Comparison of ENCODE assay signal across 8 mouse cellular contexts in genomic region chr7:96718201-96719155, GRCm38 (mm10).
A peak's percentile ranks its signal among the peaks of the same experiment; 100 is the strongest.
DNase-seq lines count a peak whose midpoint lies in the region; ATAC-seq and TF ChIP-seq lines count a peak whose summit lies in the region.

No protein-coding gene starts in this region.

- no peak for TF ChIP-seq CTCF in stomach, postnatal 0 days (IDR thresholded peaks at IDR 0.05; ENCODE audit: low read depth)

- peaks cover 6% of the 10 kb centered on the region; the same call in 1 of the 2 replicates for H3K36me3 ChIP-seq in forebrain, embryonic 15.5 days
- H3K36me3 ChIP-seq in midbrain, embryonic 10.5 days: peaks cover 44% of the 10 kb centered on the region
- H3K36me3 ChIP-seq in stomach, postnatal 0 days (ENCODE audit: control insufficient read depth, insufficient read depth, low read length): no peaks in the 10 kb centered on the region

- no peaks in the 10 kb centered on the region for H3K9me3 ChIP-seq in forebrain, embryonic 15.5 days
- no peaks in the 10 kb centered on the region for H3K9me3 ChIP-seq in midbrain, embryonic 10.5 days (replicated peaks)
- H3K9me3 ChIP-seq in stomach, postnatal 0 days (ENCODE audit: control insufficient read depth, low read length): no peaks in the 10 kb centered on the region

- no peak overlapping the region for H3K4me3 ChIP-seq in forebrain, embryonic 15.5 days
- H3K4me3 ChIP-seq in midbrain, embryonic 10.5 days: no peak overlapping the region
- no peak overlapping the region for H3K4me3 ChIP-seq in stomach, postnatal 0 days (ENCODE audit: low read depth, low read length)

- H3K27me3 ChIP-seq in forebrain, embryonic 15.5 days: no peaks in the 10 kb centered on the region
- H3K27me3 ChIP-seq in midbrain, embryonic 10.5 days (ENCODE audit: low read depth, poor library complexity, severe bottlenecking): peaks cover 93% of the 10 kb centered on the region
- H3K27me3 ChIP-seq in stomach, postnatal 0 days (ENCODE audit: control insufficient read depth, insufficient read depth, low read length): no peaks in the 10 kb centered on the region

- no peak for TF ChIP-seq EP300 in stomach, postnatal 0 days (optimal IDR thresholded peaks at IDR 0.05)

- 18% methylated on average over 14 of the region's 14 CpGs for WGBS in forebrain, embryonic 15.5 days
- 37% methylated on average over 14 of the region's 14 CpGs for WGBS in midbrain, embryonic 10.5 days
- WGBS in stomach, postnatal 0 days: 64% methylated on average over 14 of the region's 14 CpGs

- DNase-seq in Muller cell, postnatal 12 days (ENCODE audit: inconsistent ontology term): peak; percentile 23
- DNase-seq in adrenal gland, postnatal 25 days: peak; percentile 44
- DNase-seq in midbrain, embryonic 10.5 days (ENCODE audit: low spot score): peak; percentile 65
- DNase-seq in heart, adult 9 months (ENCODE audit: low spot score in 2 of 2): no peak
- DNase-seq in stomach, postnatal 0 days (ENCODE audit: low spot score): no peak

- H3K4me2 ChIP-seq in forebrain, embryonic 15.5 days (replicated peaks): no peak overlapping the region
- H3K4me2 ChIP-seq in stomach, postnatal 0 days (replicated peaks; ENCODE audit: low read depth): no peak overlapping the region

- H3K27ac ChIP-seq in forebrain, embryonic 15.5 days (replicated peaks): peak overlapping the region; percentile 78
- peak overlapping the region; percentile 74 for H3K27ac ChIP-seq in midbrain, embryonic 10.5 days (replicated peaks)
- H3K27ac ChIP-seq in stomach, postnatal 0 days (replicated peaks): no peak overlapping the region

- peaks cover 38% of the 10 kb centered on the region for H3K4me1 ChIP-seq in forebrain, embryonic 15.5 days
- peaks cover 54% of the 10 kb centered on the region for H3K4me1 ChIP-seq in midbrain, embryonic 10.5 days
- H3K4me1 ChIP-seq in stomach, postnatal 0 days (replicated peaks; ENCODE audit: control insufficient read depth, insufficient read depth): no peaks in the 10 kb centered on the region

- H3K9ac ChIP-seq in forebrain, embryonic 15.5 days (replicated peaks): 0 out of 2 replicates have a peak overlapping the region, but pooled peaks have one; percentile 7
- no peak overlapping the region for H3K9ac ChIP-seq in stomach, postnatal 0 days (ENCODE audit: low read length)

- ATAC-seq in forebrain, embryonic 15.5 days (replicated peaks): peak; percentile 81
- ATAC-seq in granulocyte monocyte progenitor cell, adult 5-6 weeks (replicated peaks; ENCODE audit: poor library complexity, severe bottlenecking): no peak
- ATAC-seq in CD4-positive, CD25-positive, alpha-beta regulatory T cell, adult 4 months: no peak
- no peak for ATAC-seq in stomach, postnatal 0 days (ENCODE audit: low FRiP score, low TSS enrichment)

Comparison
In these comparisons a context has a peak if more than half of its experiments do, and no peak if none do; other contexts are left out.
1. DNase-seq: peak in Muller cell, postnatal 12 days (single experiment), adrenal gland, postnatal 25 days (single experiment) and midbrain, embryonic 10.5 days (single experiment); none in heart, adult 9 months (0 of 2) and stomach, postnatal 0 days (single experiment).